Mouse (Mus musculus) forebrain, embryonic 10.5 days (tissue): Measurements from ENCODE around the gene Pgc. TPM values are rescaled to one million over a fixed set of nuclear protein-coding genes. Genes with fewer than 3 reads are reported as not detected.

ENCODE experiments used
- DNase-seq: peaks from one replicate; pipeline ENCODE4 v3.0.0-alpha.2; 2017; ENCODE audit warnings: low spot score; ENCODE audit errors: extremely low spot score
- H3K27ac ChIP-seq: fragments of 300-500 bp; sonication (generic); 2 replicates; pipeline ENCODE4 v1.5.1; 2016; ENCODE audit warnings: mild to moderate bottlenecking
- H3K27me3 ChIP-seq: fragments of 300-500 bp; sonication (generic); 2 replicates; pipeline ENCODE4 v1.6.1; 2016; ENCODE audit warnings: mild to moderate bottlenecking; ENCODE audit not compliant: poor library complexity, severe bottlenecking
- H3K36me3 ChIP-seq: fragments of 300-500 bp; sonication (generic); replicated peaks from 2 replicates; pipeline ENCODE4 v1.6.1; 2016; ENCODE audit warnings: mild to moderate bottlenecking, moderate library complexity
- H3K4me1 ChIP-seq: fragments of 300-500 bp; sonication (generic); 2 replicates; pipeline ENCODE4 v1.6.1; 2016
- H3K4me3 ChIP-seq: fragments of 300-500 bp; sonication (generic); 2 replicates; pipeline ENCODE4 v1.5.1; 2016; ENCODE audit warnings: mild to moderate bottlenecking, moderate library complexity
- H3K9me3 ChIP-seq: fragments of 300-500 bp; sonication (generic); 2 replicates; pipeline ENCODE4 v1.6.1; 2016; ENCODE audit warnings: mild to moderate bottlenecking, moderate library complexity
- WGBS: fragments of 180-500 bp; shearing (Covaris S2); methylation state at CpG from one replicate; pipeline ENCODE4 v1.1.7; 2016; 5-methylcytosine and 5-hydroxymethylcytosine counted together
- polyA plus RNA-seq: library from polyadenylated mRNA; unstranded; fragments of >200 nt; fragmentation: Nextera tagmentation; extraction: Ambion mirVana; gene quantifications from 2 replicates; pipeline ENCODE4 v1.2.1, GENCODE M21; 2016

Pgc gene
- polyA plus RNA-seq, 1 experiment from 2014 or later = not detected

GRCm38 (mm10) chr17:47783445-47784223 lies 57.0 kb downstream of the Pgc start:
- H3K27me3 ChIP-seq = peaks cover 29% of the 10 kb centered on the region
- H3K36me3 ChIP-seq = no peaks in the 10 kb centered on the region
- 93% methylated on average over 8 of the region's 8 CpGs for WGBS
- no peaks in the 10 kb centered on the region for H3K9me3 ChIP-seq
- peaks cover 30% of the 10 kb centered on the region for H3K4me1 ChIP-seq
- no peak for DNase-seq
- H3K27ac ChIP-seq = no peak overlapping the region
- H3K4me3 ChIP-seq = no peak overlapping the region

Other genes starting within 250 kb of the Pgc start
- 32.5 and 33.3 TPM in 2 replicates for gene Taf8, start 224.6 kb upstream of the Pgc start, polyA plus RNA-seq
- 296 and 313 TPM in 2 replicates for gene Ccnd3, start 221.8 kb upstream of the Pgc start, polyA plus RNA-seq
- 43.2 and 45.4 TPM in 2 replicates for gene Bysl, start 115.3 kb upstream of the Pgc start, polyA plus RNA-seq
- gene Med20, start 115.3 kb upstream of the Pgc start, polyA plus RNA-seq = 43.4 and 47.5 TPM in 2 replicates
- 1.5 and 1.9 TPM in 2 replicates for gene Gm20517, start 115.3 kb upstream of the Pgc start, polyA plus RNA-seq
- 5.0 and 6.0 TPM in 2 replicates for gene Usp49, start 96.2 kb upstream of the Pgc start, polyA plus RNA-seq
- 362 and 379 TPM in 2 replicates for gene Tomm6, start 38.5 kb upstream of the Pgc start, polyA plus RNA-seq
- gene Frs3, start 37.8 kb upstream of the Pgc start, polyA plus RNA-seq = 7.5 and 8.6 TPM in 2 replicates
- gene Gm21981, start 32.4 kb upstream of the Pgc start, polyA plus RNA-seq = 0.14 and 0.22 TPM in 2 replicates
- gene Prickle4, start 32.1 kb upstream of the Pgc start, polyA plus RNA-seq = 0.70 and 0.90 TPM in 2 replicates
- gene Tfeb, start 10.2 kb downstream of the Pgc start, polyA plus RNA-seq = 1.9 and 2.2 TPM in 2 replicates
- gene Mdfi, start 107.8 kb downstream of the Pgc start, polyA plus RNA-seq = 13.1 and 13.2 TPM in 2 replicates
- 16.6 and 18.0 TPM in 2 replicates for gene Foxp4, start 197.8 kb downstream of the Pgc start, polyA plus RNA-seq